Mouse (Mus musculus): Measurements from ENCODE around the gene Ganc. TPM values are rescaled to one million over a fixed set of nuclear protein-coding genes. Genes with fewer than 3 reads are reported as not detected.

Ganc gene
- polyA plus RNA-seq, 1 experiment: 6.9 TPM

DNA sequence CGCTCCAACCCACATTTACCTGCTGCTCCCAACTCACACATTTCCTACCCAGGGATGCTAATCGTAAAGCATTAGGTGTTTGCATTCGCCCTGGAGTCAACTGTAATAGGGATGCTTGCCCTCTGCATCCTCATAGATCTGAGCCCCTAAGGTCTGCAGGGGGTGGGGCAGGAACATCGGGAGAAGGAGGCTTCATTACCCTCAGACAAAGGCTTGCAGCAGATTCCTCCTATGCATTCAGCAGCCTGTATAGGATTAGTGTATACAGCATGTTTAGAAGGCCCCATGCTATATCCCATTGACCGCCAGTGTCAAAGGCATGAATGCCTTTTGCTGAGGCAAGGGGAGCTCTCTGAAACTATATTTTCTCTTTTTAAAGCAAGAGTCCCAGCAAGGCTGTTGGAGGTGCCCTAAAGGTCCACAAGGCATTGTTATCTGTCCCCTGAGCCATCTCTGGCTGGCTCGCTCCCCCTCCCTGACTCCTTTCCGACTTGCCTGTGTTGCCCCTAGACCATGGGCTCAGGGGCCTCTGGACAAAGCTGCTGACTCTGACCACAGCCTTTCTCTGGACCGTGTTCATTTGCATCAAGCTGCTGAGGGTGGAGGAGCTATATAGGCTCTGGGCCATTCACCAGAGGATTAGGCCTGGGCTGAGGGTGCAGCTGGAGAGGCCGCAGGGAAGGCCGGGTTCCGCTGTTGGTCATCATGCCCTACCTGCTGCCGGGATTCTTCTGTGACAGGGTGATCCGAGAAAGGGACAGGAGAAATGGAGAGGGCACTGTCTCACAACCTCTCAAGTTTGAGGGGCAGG, 72.8 kb downstream of the Ganc start:
- no peak for TF ChIP-seq POLR2A (IDR thresholded peaks at IDR 0.05; ENCODE audit: borderline replicate concordance, extremely low read depth, insufficient read depth, insufficient read length, poor library complexity, severe bottlenecking)
- no peak for TF ChIP-seq CTCF (IDR thresholded peaks at IDR 0.05; ENCODE audit: borderline replicate concordance, extremely low read depth, insufficient read depth, insufficient read length)
- DNase-seq (ENCODE audit: low read depth): no peak

DNA sequence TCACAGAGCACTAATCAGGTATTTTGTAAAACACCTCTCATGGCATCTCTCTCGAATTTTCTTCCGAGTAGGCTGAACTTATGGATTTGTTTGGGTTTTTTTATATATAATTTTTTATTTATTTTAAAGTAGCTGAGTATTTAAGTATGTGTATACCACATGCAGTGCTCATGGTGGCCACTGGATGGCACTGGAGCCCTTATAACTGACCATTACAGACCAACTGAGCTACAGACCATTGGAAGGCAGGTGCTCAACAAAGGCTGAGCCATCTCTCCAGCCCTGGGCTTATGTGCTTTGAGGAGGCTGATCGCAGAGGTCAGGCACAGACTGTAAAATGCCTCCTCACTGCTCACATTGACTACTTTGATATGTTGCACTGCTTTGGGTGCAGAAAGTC, 74.9 kb downstream of the Ganc start:
- TF ChIP-seq CTCF (IDR thresholded peaks at IDR 0.05; ENCODE audit: borderline replicate concordance, extremely low read depth, insufficient read depth, insufficient read length) (peak; percentile 63; the same call in 1 of the 2 replicates), POLR2A (IDR thresholded peaks at IDR 0.05; ENCODE audit: borderline replicate concordance, extremely low read depth, insufficient read depth, insufficient read length, poor library complexity, severe bottlenecking) (no peak)
- DNase-seq (ENCODE audit: low read depth): peak; percentile 71

DNA sequence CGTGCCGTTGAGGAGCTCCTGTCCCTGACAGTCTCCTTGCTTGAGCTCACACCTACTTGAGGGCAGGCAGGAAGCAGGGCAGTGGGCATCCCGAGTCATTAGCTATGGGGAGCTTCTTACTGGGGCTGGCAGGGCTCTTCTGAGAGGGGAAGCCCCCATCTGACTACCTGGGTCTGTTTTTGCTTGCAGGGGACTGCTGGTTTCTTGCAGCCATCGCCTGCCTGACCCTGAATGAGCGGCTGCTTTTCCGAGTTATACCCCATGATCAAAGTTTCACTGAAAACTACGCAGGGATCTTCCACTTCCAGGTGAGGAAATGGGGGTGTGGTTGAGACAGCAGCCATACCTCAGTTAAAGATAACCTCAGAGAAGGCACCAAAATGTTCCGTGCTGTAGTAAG, 78.2 kb downstream of the Ganc start:
- TF ChIP-seq CTCF (IDR thresholded peaks at IDR 0.05; ENCODE audit: borderline replicate concordance, extremely low read depth, insufficient read depth, insufficient read length) (no peak), POLR2A (IDR thresholded peaks at IDR 0.05; ENCODE audit: borderline replicate concordance, extremely low read depth, insufficient read depth, insufficient read length, poor library complexity, severe bottlenecking) (no peak)
- no peak for DNase-seq (ENCODE audit: low read depth)

DNA sequence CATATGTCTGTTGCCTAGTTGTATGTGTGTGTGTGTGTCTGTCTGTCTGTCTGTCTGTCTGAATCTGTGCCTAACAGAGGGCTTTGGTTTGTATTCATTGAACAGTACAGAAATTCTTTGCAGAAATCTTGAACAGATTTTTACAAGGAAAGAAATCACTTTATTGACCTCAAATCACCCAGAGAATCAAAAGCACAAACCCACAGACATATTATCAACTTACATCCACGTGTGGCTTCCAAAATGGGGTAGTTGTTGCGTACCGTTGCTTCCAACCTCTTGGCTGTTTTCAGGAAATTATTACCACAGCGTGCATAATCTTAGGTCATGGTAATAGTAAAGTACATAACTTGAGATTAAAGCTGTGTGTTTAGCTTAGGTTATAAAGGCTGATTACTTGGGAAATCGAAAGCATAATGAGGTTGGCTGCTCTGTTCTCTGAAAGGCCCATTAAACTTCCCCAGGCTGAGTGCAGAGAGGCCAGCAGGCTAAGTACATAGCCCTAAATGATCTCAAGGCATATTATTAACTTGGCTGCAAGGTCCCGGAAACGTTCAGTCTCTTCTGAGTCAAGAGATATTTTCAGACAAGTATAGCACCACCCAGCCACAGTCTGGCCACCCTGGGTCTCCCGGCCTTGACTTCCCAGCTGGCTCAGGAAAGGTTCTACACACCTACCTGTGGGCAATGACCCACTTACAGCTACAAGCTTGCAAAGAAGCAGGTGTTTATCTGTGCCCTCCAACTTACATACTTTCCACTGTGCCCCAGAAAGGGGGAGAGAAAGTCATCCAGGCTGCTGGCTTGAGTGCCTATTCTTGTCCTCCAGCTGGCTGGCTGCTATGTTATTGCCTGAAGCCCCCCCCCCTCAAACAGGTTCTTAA, 79.1 kb downstream of the Ganc start:
- no peak for DNase-seq (ENCODE audit: low read depth)
- no peak for TF ChIP-seq POLR2A (IDR thresholded peaks at IDR 0.05; ENCODE audit: borderline replicate concordance, extremely low read depth, insufficient read depth, insufficient read length, poor library complexity, severe bottlenecking)
- no peak for TF ChIP-seq CTCF (IDR thresholded peaks at IDR 0.05; ENCODE audit: borderline replicate concordance, extremely low read depth, insufficient read depth, insufficient read length)

DNA sequence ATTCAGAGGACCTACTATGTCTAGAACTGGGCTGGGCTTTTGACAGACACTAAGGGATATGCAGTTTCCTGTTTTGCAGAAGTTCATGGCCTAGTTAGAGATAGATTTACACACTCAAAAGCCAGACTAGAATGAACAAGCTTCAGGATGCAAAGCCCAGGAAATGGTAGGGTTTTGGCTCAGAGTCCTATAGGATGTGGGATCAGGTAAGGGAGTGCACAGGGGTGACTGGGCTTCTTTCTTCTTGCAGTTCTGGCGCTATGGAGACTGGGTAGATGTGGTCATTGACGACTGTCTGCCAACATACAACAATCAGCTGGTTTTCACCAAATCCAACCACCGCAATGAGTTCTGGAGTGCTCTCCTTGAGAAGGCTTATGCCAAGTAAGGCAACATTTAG, 80.5 kb downstream of the Ganc start:
- DNase-seq (ENCODE audit: low read depth): no peak
- no peak for TF ChIP-seq POLR2A (IDR thresholded peaks at IDR 0.05; ENCODE audit: borderline replicate concordance, extremely low read depth, insufficient read depth, insufficient read length, poor library complexity, severe bottlenecking)
- no peak for TF ChIP-seq CTCF (IDR thresholded peaks at IDR 0.05; ENCODE audit: borderline replicate concordance, extremely low read depth, insufficient read depth, insufficient read length)

DNA sequence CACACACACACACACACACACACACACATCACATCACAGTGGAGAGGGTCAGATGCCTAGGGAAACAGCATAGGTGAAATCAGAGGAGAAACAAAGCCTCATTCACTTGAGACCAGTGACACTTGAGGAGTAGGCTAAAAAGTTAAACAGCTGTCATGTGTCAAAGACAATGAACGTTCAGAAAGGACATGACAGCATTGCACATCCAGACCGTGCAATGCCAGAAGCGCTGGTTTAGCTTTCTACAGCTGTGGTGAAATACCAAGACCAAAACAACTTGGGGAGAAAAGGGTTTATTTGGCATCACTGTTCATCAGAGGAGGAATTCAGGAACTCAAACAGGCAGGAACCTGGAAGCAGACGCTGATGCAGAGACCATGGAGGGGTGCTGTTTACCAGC, 89.6 kb downstream of the Ganc start:
- TF ChIP-seq CTCF (IDR thresholded peaks at IDR 0.05; ENCODE audit: borderline replicate concordance, extremely low read depth, insufficient read depth, insufficient read length): no peak
- no peak for TF ChIP-seq POLR2A (IDR thresholded peaks at IDR 0.05; ENCODE audit: borderline replicate concordance, extremely low read depth, insufficient read depth, insufficient read length, poor library complexity, severe bottlenecking)
- DNase-seq (ENCODE audit: low read depth): no peak

DNA sequence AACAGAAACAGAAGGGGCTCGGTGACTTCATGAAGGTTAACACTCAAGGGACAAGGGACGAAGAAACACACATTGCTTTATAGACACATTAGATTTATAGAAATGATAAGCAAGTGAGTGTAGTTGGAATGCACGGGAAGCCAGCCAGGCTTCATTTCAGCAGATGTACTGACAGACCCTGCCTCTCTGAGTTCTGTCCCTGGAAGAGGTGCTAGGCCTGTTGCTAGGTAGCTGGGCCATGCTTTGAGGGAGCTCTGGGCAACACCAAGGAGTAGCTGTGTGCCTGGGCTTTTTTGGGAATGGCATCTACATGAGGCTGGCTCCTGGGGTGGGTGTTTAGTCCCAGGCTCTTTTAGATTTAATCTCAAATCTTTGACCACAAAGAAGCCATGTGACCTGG, 92.8 kb downstream of the Ganc start:
- TF ChIP-seq CTCF (IDR thresholded peaks at IDR 0.05; ENCODE audit: borderline replicate concordance, extremely low read depth, insufficient read depth, insufficient read length): no peak
- TF ChIP-seq POLR2A (IDR thresholded peaks at IDR 0.05; ENCODE audit: borderline replicate concordance, extremely low read depth, insufficient read depth, insufficient read length, poor library complexity, severe bottlenecking): no peak
- DNase-seq (ENCODE audit: low read depth): peak; percentile 15

DNA sequence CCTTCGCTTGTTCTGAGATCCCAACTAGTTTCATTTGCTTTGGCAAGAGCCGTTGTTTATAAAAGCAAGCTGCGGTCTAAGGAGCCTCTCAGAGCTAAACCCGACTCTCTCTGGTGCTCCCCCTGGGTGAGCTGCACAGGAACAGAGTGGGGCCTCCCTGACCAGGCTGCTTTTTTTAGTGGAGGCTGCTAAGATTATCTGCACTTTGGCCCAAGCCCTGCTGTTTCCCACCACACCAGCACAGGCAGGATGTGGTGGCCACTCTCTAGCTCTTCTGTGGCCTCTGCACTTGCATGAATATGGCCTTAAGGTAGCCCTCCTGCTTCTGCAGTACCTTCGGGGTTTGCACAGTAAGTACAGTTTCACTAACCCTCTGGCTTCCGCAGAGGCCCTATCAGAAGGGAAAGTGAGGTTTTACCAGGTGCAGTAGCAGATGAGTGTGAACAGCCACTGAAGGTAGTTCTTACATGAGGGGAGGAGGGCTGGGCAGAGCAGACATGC, 96.3 kb downstream of the Ganc start:
- DNase-seq (ENCODE audit: low read depth): no peak
- TF ChIP-seq POLR2A (IDR thresholded peaks at IDR 0.05; ENCODE audit: borderline replicate concordance, extremely low read depth, insufficient read depth, insufficient read length, poor library complexity, severe bottlenecking): no peak
- TF ChIP-seq CTCF (IDR thresholded peaks at IDR 0.05; ENCODE audit: borderline replicate concordance, extremely low read depth, insufficient read depth, insufficient read length): no peak

DNA sequence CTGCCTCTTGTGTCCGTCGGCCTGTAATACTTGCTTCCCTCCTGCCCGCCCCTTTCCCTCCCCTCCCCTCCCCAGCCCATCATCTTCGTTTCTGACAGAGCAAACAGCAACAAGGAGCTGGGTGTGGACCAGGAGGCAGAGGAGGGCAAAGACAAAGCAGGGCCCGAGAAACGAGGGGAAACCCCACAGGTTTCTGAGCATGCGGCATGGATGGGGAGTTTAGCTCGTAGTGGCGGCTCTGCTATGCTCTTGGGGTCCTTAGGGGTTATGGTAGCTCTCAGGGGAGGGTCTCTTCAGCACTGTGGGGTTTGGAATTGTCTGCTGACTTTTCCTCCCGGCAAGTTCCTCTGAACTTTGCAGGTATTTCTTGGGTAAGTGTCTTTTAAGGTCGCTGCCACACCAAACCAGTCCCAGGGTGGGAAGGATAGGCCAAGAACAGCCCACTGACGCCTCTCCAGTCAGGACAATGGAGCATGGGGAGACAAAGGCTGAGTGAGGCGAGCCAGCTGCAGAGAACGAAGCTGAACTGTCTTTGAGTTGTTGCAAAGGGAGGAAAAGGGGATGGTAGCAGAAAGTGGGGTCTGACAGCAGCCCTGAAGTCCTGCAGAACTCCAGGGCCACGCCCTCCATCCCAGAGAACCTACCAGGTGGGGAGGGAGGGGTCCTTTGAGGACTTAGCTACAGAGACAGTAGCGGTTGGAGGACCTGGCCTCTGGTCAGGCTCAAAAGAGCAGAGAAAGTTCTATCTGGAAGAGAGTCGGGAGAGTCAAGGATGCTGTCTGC, 97.6 kb downstream of the Ganc start:
- TF ChIP-seq CTCF (IDR thresholded peaks at IDR 0.05; ENCODE audit: borderline replicate concordance, extremely low read depth, insufficient read depth, insufficient read length) (no peak), POLR2A (IDR thresholded peaks at IDR 0.05; ENCODE audit: borderline replicate concordance, extremely low read depth, insufficient read depth, insufficient read length, poor library complexity, severe bottlenecking) (no peak)
- DNase-seq (ENCODE audit: low read depth): no peak

DNA sequence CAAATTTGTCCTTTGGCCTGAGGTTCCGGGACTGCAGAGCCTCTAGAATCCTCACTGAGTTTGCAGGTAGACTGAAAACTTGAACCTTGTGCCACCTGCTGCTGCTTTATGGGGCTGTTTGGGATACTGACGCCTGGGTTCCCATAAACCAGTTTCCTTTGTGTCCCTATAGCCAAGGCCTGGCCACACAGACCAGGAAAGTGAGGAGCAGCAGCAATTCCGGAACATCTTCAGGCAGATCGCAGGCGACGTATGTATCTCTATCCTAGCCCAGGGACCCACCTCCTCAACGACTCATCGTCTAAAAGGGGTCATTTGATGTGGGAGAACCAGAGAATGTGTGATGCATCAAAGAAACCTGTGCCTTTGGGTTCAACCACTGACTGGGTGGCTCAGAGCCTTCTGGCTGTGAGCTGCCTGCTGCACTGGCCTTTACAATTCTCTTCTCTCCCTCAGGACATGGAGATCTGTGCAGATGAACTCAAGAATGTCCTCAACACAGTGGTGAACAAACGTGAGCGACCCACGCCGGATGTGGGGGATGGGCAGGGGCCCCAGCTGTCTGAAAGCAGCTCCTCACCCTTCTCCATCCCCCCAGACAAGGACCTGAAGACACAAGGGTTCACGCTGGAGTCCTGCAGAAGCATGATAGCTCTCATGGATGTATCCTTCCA, 98.4 kb downstream of the Ganc start:
- DNase-seq (ENCODE audit: low read depth): no peak

More for the DNA sequence above, 98.4 kb downstream of the Ganc start:
- TF ChIP-seq CTCF (IDR thresholded peaks at IDR 0.05; ENCODE audit: borderline replicate concordance, extremely low read depth, insufficient read depth, insufficient read length) (no peak), POLR2A (IDR thresholded peaks at IDR 0.05; ENCODE audit: borderline replicate concordance, extremely low read depth, insufficient read depth, insufficient read length, poor library complexity, severe bottlenecking) (no peak)
